Mouse (Mus musculus) embryonic facial prominence, embryonic 12.5 days (tissue): ENCODE results near the gene Arhgdib. TPM values are rescaled to one million over a fixed set of nuclear protein-coding genes. Genes with fewer than 3 reads are reported as not detected.

Source experiments
- ATAC-seq: fragments of 200-750 bp; cut with Nextera tagmentation; 2 replicates; pipeline ENCODE4 v1.8.0; 2017; ENCODE audit not compliant: insufficient number of reproducible peaks, insufficient read depth, low FRiP score, low TSS enrichment
- H3K27ac ChIP-seq: fragments of 300-500 bp; sonication (generic); 2 replicates; pipeline ENCODE4 v1.5.1; 2016; ENCODE audit warnings: mild to moderate bottlenecking
- H3K27me3 ChIP-seq: fragments of 300-500 bp; sonication (generic); 2 replicates; pipeline ENCODE4 v1.6.1; 2016; ENCODE audit warnings: mild to moderate bottlenecking, moderate library complexity
- H3K36me3 ChIP-seq: fragments of 300-500 bp; sonication (generic); 2 replicates; pipeline ENCODE4 v1.6.1; 2016; ENCODE audit warnings: mild to moderate bottlenecking
- H3K4me1 ChIP-seq: fragments of 300-500 bp; sonication (generic); 2 replicates; pipeline ENCODE4 v1.6.1; 2016
- H3K4me2 ChIP-seq: fragments of 300-500 bp; sonication (generic); replicated peaks from 2 replicates; pipeline ENCODE4 v1.6.1; 2016; ENCODE audit warnings: mild to moderate bottlenecking, moderate library complexity
- H3K4me3 ChIP-seq: fragments of 300-500 bp; sonication (generic); 2 replicates; pipeline ENCODE4 v1.5.1; 2016; ENCODE audit warnings: mild to moderate bottlenecking
- H3K9ac ChIP-seq: fragments of 300-500 bp; sonication (generic); 2 replicates; pipeline ENCODE4 v1.6.1; 2016; ENCODE audit warnings: mild to moderate bottlenecking, moderate library complexity
- H3K9me3 ChIP-seq: fragments of 300-500 bp; sonication (generic); 2 replicates; pipeline ENCODE4 v1.6.1; 2016; ENCODE audit warnings: mild to moderate bottlenecking, moderate library complexity
- WGBS: fragments of 180-500 bp; shearing (Covaris S2); methylation state at CpG from one replicate; pipeline ENCODE4 v1.1.7; 2016; 5-methylcytosine and 5-hydroxymethylcytosine counted together
- polyA plus RNA-seq: library from polyadenylated mRNA; unstranded; fragments of >200 nt; fragmentation: Nextera tagmentation; extraction: Ambion mirVana; gene quantifications from 2 replicates; pipeline ENCODE4 v1.2.1, GENCODE M21; 2016

Arhgdib gene
- polyA plus RNA-seq, 1 experiment from 2014 or later = 58.5 TPM

DNA sequence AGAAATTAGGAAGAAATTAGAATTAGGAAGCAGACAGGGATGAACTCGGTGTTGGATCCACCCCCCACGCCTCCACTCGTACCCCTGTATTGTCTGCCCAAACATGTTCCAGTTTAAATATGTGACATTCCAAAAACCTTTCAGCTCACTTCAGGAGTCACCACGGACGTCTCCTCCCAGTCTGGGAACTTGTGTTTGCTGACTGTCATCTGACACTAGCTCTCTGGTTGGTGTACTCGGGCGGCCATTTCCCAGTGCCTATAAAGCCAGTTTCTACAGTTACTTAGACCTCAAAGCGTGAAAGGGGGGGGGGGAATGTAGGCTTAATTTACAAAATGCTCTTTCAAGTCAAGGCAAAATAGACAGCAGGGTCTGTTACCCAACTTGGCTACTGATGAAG is 60.0 kb downstream of the Arhgdib start:
- ATAC-seq = no peak
- 0 out of 2 replicates have a peak overlapping the region, but pooled peaks have one; percentile 11 for H3K27ac ChIP-seq
- no peak overlapping the region for H3K4me2 ChIP-seq

DNA sequence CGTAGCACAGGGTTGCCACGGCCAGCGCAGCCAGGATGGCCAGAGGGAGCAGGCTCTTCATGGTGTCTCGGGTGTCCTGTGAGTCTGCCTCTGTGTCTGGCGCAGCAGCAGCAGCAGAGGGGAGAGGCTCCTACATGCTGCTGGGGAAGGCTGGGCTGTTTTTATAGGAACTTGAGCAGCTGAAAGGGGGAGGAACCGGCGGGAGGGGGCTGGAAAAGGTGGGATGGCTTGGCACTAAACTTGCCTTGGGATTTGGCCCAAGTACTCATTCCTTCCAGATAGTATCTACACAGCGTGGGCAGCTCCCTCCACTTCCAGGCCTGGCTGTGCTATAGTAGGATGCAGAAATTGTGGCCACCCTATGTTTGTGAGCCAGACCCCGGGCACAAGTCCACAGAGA is 66.0 kb downstream of the Arhgdib start, which contains the start of gene Mgp:
Gene Mgp (minus strand): TSS at position 154 of the 400 bp plus-strand sequence.
- ATAC-seq = peak; percentile 74; the same call in 1 of the 2 replicates
- Histone ChIP-seq H3K9me3 (no peaks in the 10 kb centered on the region), H3K36me3 (no peaks in the 10 kb centered on the region), H3K4me1 (peaks cover 17% of the 10 kb centered on the region), H3K4me3 (peak within 1 kb of the TSS; percentile 21), H3K9ac (peak within 1 kb of the TSS; percentile 31; the same call in 1 of the 2 replicates), H3K27ac (peak within 1 kb of the TSS; percentile 58), H3K4me2 (peak within 1 kb of the TSS; percentile 32), H3K27me3 (no peaks in the 10 kb centered on the region)
- 22% methylated on average over 9 of the region's 9 CpGs for whole genome bisulfite sequencing

More for the DNA sequence above, 60.0 kb downstream of the Arhgdib start:
- 45% methylated on average over 8 of the region's 8 CpGs for WGBS
- Histone ChIP-seq H3K9ac (no peak overlapping the region), H3K9me3 (no peaks in the 10 kb centered on the region), H3K27me3 (no peaks in the 10 kb centered on the region), H3K4me3 (no peak overlapping the region), H3K4me1 (0 out of 2 replicates have a peak, but pooled peaks cover 4% of the 10 kb centered on the region), H3K36me3 (no peaks in the 10 kb centered on the region)

DNA sequence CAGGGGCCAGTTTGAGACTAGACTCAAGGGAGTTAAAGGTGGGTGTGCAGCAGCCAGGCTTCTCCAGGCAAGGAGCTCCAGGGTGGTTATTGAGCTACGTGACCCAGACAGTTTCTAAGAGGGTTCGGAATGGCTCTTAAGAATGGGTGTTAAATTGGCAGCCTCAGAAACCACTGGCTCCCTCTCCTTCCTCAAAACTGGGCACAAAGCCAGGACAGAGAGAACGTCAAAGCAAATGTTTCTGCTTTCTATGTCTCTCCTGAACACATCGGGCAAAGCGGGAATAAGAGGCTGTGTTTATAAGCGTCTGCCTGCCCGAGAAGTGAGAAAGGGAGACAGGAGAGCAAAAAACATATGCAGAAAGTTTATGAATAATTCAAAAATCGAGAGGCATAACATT is 67.1 kb downstream of the Arhgdib start:
- Histone ChIP-seq H3K36me3 (no peaks in the 10 kb centered on the region), H3K9me3 (no peaks in the 10 kb centered on the region), H3K9ac (no peak overlapping the region), H3K4me2 (peak overlapping the region; percentile 29), H3K4me1 (peaks cover 17% of the 10 kb centered on the region), H3K27ac (peak overlapping the region; percentile 57; the same call in 1 of the 2 replicates), H3K27me3 (no peaks in the 10 kb centered on the region), H3K4me3 (no peak overlapping the region)
- 35% methylated on average over 8 of the region's 8 CpGs for WGBS
- no peak for ATAC-seq

Other genes starting within 250 kb of the Arhgdib start
- gene Gucy2c, start 160.1 kb downstream of the Arhgdib start, polyA plus RNA-seq = 0.14 and 0.22 TPM in 2 replicates
- 0.65 and 0.88 TPM in 2 replicates for gene Hist4h4, start 137.5 kb downstream of the Arhgdib start, polyA plus RNA-seq
- gene H2afj, start 133.7 kb downstream of the Arhgdib start, polyA plus RNA-seq = 103 and 107 TPM in 2 replicates
- gene BC049715, start 114.3 kb downstream of the Arhgdib start, polyA plus RNA-seq = 2.2 and 3.5 TPM in 2 replicates
- gene Wbp11, start 113.7 kb downstream of the Arhgdib start, polyA plus RNA-seq = 122 and 130 TPM in 2 replicates
- gene Smco3, start 106.4 kb downstream of the Arhgdib start, polyA plus RNA-seq = 0.40 and 0.43 TPM in 2 replicates
- 1.1 and 1.6 TPM in 2 replicates for gene Art4, start 84.2 kb downstream of the Arhgdib start, polyA plus RNA-seq
- 41.2 and 42.9 TPM in 2 replicates for gene Mgp, start 66.1 kb downstream of the Arhgdib start, polyA plus RNA-seq
- 0.19 and 0.55 TPM in 2 replicates for gene Erp27, start 19.7 kb downstream of the Arhgdib start, polyA plus RNA-seq
- gene Pde6h, start 18.1 kb downstream of the Arhgdib start, polyA plus RNA-seq = not detected in 2 replicates
- gene Rerg, start 228.6 kb upstream of the Arhgdib start, polyA plus RNA-seq = 14.0 and 15.4 TPM in 2 replicates